Mouse (Mus musculus): ENCODE results near the gene Nt5dc1. TPM values are rescaled to one million over a fixed set of nuclear protein-coding genes. Genes with fewer than 3 reads are reported as not detected.

The Nt5dc1 gene
- polyA plus RNA-seq, 1 experiment from 2014 or later, result 13.4 TPM

GRCm38 (mm10) chr10:34352166-34352565 is 66.2 kb downstream of the Nt5dc1 start:
- Histone ChIP-seq H3K4me1 (ENCODE audit: insufficient read depth) (no peaks in the 10 kb centered on the region), H3K36me3 (ENCODE audit: insufficient read depth) (no peaks in the 10 kb centered on the region), H3K4me2 (no peak overlapping the region), H3K9me3 (ENCODE audit: low read depth, low read length) (no peaks in the 10 kb centered on the region), H3K27ac (ENCODE audit: low read depth) (no peak overlapping the region), H3K9ac (no peak overlapping the region), H3K4me3 (ENCODE audit: low read depth, low read length) (no peak overlapping the region), H3K27me3 (ENCODE audit: insufficient read depth, low read length) (no peaks in the 10 kb centered on the region)
- WGBS, result 75% methylated on average over 4 of the region's 4 CpGs
- DNase-seq, result no peak
- ATAC-seq (ENCODE audit: insufficient read depth), result no peak
- TF ChIP-seq CTCF (IDR thresholded peaks at IDR 0.05; ENCODE audit: low read depth), result no peak

GRCm38 (mm10) chr10:34341886-34342285 is 76.5 kb downstream of the Nt5dc1 start:
- Histone ChIP-seq H3K4me3 (ENCODE audit: low read depth, low read length) (no peak overlapping the region), H3K9ac (no peak overlapping the region), H3K36me3 (ENCODE audit: insufficient read depth) (no peaks in the 10 kb centered on the region), H3K27ac (ENCODE audit: low read depth) (no peak overlapping the region), H3K27me3 (ENCODE audit: insufficient read depth, low read length) (no peaks in the 10 kb centered on the region), H3K4me2 (no peak overlapping the region), H3K9me3 (ENCODE audit: low read depth, low read length) (no peaks in the 10 kb centered on the region), H3K4me1 (ENCODE audit: insufficient read depth) (no peaks in the 10 kb centered on the region)
- 80% methylated on average over 1 of the region's 1 CpGs for WGBS
- DNase-seq (no peak), ATAC-seq (ENCODE audit: insufficient read depth) (no peak)
- TF ChIP-seq CTCF (IDR thresholded peaks at IDR 0.05; ENCODE audit: low read depth), result no peak

GRCm38 (mm10) chr10:34341014-34341413 is 77.3 kb downstream of the Nt5dc1 start:
- H3K27ac ChIP-seq (ENCODE audit: low read depth), result no peak overlapping the region
- H3K4me3 ChIP-seq (ENCODE audit: low read depth, low read length), result no peak overlapping the region
- no peaks in the 10 kb centered on the region for H3K36me3 ChIP-seq (ENCODE audit: insufficient read depth)
- 53% methylated on average over 6 of the region's 6 CpGs for WGBS
- H3K4me1 ChIP-seq (ENCODE audit: insufficient read depth), result no peaks in the 10 kb centered on the region
- no peak overlapping the region for H3K4me2 ChIP-seq
- H3K27me3 ChIP-seq (ENCODE audit: insufficient read depth, low read length), result no peaks in the 10 kb centered on the region
- TF ChIP-seq CTCF (IDR thresholded peaks at IDR 0.05; ENCODE audit: low read depth), result no peak
- DNase-seq (peak; percentile 51), ATAC-seq (ENCODE audit: insufficient read depth) (peak; percentile 38; the same call in 1 of the 2 replicates)
- H3K9ac ChIP-seq, result no peak overlapping the region
- no peaks in the 10 kb centered on the region for H3K9me3 ChIP-seq (ENCODE audit: low read depth, low read length)

GRCm38 (mm10) chr10:34328310-34328709 is 90.0 kb downstream of the Nt5dc1 start:
- H3K4me1 ChIP-seq (ENCODE audit: insufficient read depth), result no peaks in the 10 kb centered on the region
- whole genome bisulfite sequencing, result 0% methylated on average over 2 of the region's 2 CpGs
- no peak overlapping the region for H3K9ac ChIP-seq
- peak; percentile 68 for TF ChIP-seq CTCF (IDR thresholded peaks at IDR 0.05; ENCODE audit: low read depth)
- no peak overlapping the region for H3K4me3 ChIP-seq (ENCODE audit: low read depth, low read length)
- no peaks in the 10 kb centered on the region for H3K27me3 ChIP-seq (ENCODE audit: insufficient read depth, low read length)
- ATAC-seq (ENCODE audit: insufficient read depth) (peak; percentile 83), DNase-seq (peak; percentile 78)
- no peaks in the 10 kb centered on the region for H3K36me3 ChIP-seq (ENCODE audit: insufficient read depth)
- H3K4me2 ChIP-seq, result no peak overlapping the region
- H3K27ac ChIP-seq (ENCODE audit: low read depth), result no peak overlapping the region
- H3K9me3 ChIP-seq (ENCODE audit: low read depth, low read length), result no peaks in the 10 kb centered on the region

GRCm38 (mm10) chr10:34327144-34327543 is 91.2 kb downstream of the Nt5dc1 start:
- no peak for ATAC-seq (ENCODE audit: insufficient read depth)
- Histone ChIP-seq H3K27ac (ENCODE audit: low read depth) (no peak overlapping the region), H3K9ac (no peak overlapping the region), H3K4me3 (ENCODE audit: low read depth, low read length) (no peak overlapping the region), H3K4me1 (ENCODE audit: insufficient read depth) (no peaks in the 10 kb centered on the region), H3K27me3 (ENCODE audit: insufficient read depth, low read length) (no peaks in the 10 kb centered on the region), H3K36me3 (ENCODE audit: insufficient read depth) (0 out of 2 replicates have a peak, but pooled peaks cover under 1% of the 10 kb centered on the region), H3K9me3 (ENCODE audit: low read depth, low read length) (no peaks in the 10 kb centered on the region), H3K4me2 (no peak overlapping the region)
- WGBS, result 55% methylated on average over 5 of the region's 5 CpGs
- no peak for TF ChIP-seq CTCF (IDR thresholded peaks at IDR 0.05; ENCODE audit: low read depth)
- no peak for DNase-seq

GRCm38 (mm10) chr10:34326701-34327100 is 91.7 kb downstream of the Nt5dc1 start:
- Histone ChIP-seq H3K9ac (no peak overlapping the region), H3K4me2 (no peak overlapping the region), H3K4me1 (ENCODE audit: insufficient read depth) (no peaks in the 10 kb centered on the region), H3K4me3 (ENCODE audit: low read depth, low read length) (no peak overlapping the region), H3K9me3 (ENCODE audit: low read depth, low read length) (no peaks in the 10 kb centered on the region), H3K36me3 (ENCODE audit: insufficient read depth) (0 out of 2 replicates have a peak, but pooled peaks cover 3% of the 10 kb centered on the region), H3K27me3 (ENCODE audit: insufficient read depth, low read length) (no peaks in the 10 kb centered on the region), H3K27ac (ENCODE audit: low read depth) (no peak overlapping the region)
- DNase-seq (peak; percentile 78), ATAC-seq (ENCODE audit: insufficient read depth) (no peak)
- peak; percentile 80 for TF ChIP-seq CTCF (IDR thresholded peaks at IDR 0.05; ENCODE audit: low read depth)
- 21% methylated on average over 4 of the region's 4 CpGs for WGBS

- no peak for DNase-seq
- no peaks in the 10 kb centered on the region for H3K27me3 ChIP-seq (ENCODE audit: insufficient read depth, low read length)
- H3K4me1 ChIP-seq (ENCODE audit: insufficient read depth), result peaks cover 4% of the 10 kb centered on the region; the same call in 1 of the 2 replicates
- H3K9me3 ChIP-seq (ENCODE audit: low read depth, low read length), result no peaks in the 10 kb centered on the region
- no peak overlapping the region for H3K4me3 ChIP-seq (ENCODE audit: low read depth, low read length)
- TF ChIP-seq CTCF (IDR thresholded peaks at IDR 0.05; ENCODE audit: low read depth), result no peak
- 77% methylated on average over 2 of the region's 2 CpGs for WGBS
- no peak overlapping the region for H3K4me2 ChIP-seq
- H3K36me3 ChIP-seq (ENCODE audit: insufficient read depth), result 0 out of 2 replicates have a peak, but pooled peaks cover 3% of the 10 kb centered on the region
- ATAC-seq (ENCODE audit: insufficient read depth), result no peak
- H3K27ac ChIP-seq (ENCODE audit: low read depth), result no peak overlapping the region
- no peak overlapping the region for H3K9ac ChIP-seq
Observed at GRCm38 (mm10) chr10:34320809-34321208, 97.5 kb downstream of the Nt5dc1 start.

Data from lung, embryonic 14.5 days (tissue).